ENCODE assay signal across 12 mouse cellular contexts in the genomic region with DNA sequence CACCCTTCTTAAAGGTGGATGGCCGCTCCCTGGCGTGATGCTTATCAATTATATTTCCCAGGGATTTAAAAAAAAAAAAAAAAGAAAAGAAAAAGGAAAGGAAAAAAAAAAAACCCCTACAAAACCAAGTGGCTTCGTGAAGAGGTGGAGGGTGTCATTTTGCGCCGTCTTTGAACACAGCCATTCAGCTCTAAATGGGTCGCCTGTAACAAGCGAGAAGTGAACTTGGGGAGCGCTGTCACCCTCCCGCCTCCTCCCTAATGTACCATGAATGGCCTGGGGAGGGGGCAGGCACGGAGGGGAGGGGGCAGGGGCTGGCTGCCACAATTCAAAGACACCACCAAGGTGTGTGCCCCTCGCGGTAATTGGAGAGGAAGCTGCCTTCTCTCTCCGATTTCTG.
DNase-seq lines count a peak whose midpoint lies in the region; ATAC-seq and TF ChIP-seq lines count a peak whose summit lies in the region.
"Had no signal": no experiment of that assay in that cellular context is flagged by ENCODE, and none has a peak within 500 bp of the region (broad histone marks: within the 10 kb centered on the region; RNA-seq: fewer than 3 reads in every experiment).

No protein-coding gene starts in this region.

- 2% methylated on average over 13 of the region's 13 CpGs for WGBS in intestine, embryonic 15.5 days
- 3% methylated on average over 13 of the region's 13 CpGs for WGBS in intestine, postnatal 0 days
- 1% methylated on average over 13 of the region's 13 CpGs for WGBS in embryonic facial prominence, embryonic 14.5 days
- 5% methylated on average over 13 of the region's 13 CpGs for WGBS in hindbrain, postnatal 0 days
- WGBS in neural tube, embryonic 13.5 days: under 1% methylated on average over 12 of the region's 13 CpGs

- intact Hi-C loops in gastrocnemius, postnatal 36 days (cut with DNase I): no loop called here

- ATAC-seq in intestine, embryonic 15.5 days: no peak
- ATAC-seq in intestine, postnatal 0 days: no peak
- ATAC-seq in embryonic facial prominence, embryonic 14.5 days (ENCODE audit: low read depth): no peak
- no peak for ATAC-seq in hindbrain, postnatal 0 days
- ATAC-seq in neural tube, embryonic 13.5 days (ENCODE audit: low read depth): no peak
- ATAC-seq in megakaryocyte progenitor cell, adult 5-6 weeks (replicated peaks; ENCODE audit: poor library complexity): no peak
- ATAC-seq: Patski had no signal

- peak overlapping the region; percentile 17 for H3K4me2 ChIP-seq in intestine, embryonic 15.5 days (replicated peaks)
- H3K4me2 ChIP-seq in intestine, postnatal 0 days (replicated peaks; ENCODE audit: low read depth): no peak overlapping the region
- H3K4me2 ChIP-seq in embryonic facial prominence, embryonic 14.5 days (ENCODE audit: low read depth, low read length): peak overlapping the region; percentile 27
- H3K4me2 ChIP-seq in hindbrain, postnatal 0 days (ENCODE audit: low read depth, low read length): peak overlapping the region; percentile 46
- H3K4me2 ChIP-seq in neural tube, embryonic 13.5 days: peak overlapping the region; percentile 28

- no peak for DNase-seq in embryonic facial prominence, embryonic 14.5 days (ENCODE audit: low spot score)
- DNase-seq in hindbrain, postnatal 0 days (ENCODE audit: low spot score): no peak
- no peak for DNase-seq in gastrocnemius, postnatal 36 days
- no peak for DNase-seq in ovary, postnatal 36 days (ENCODE audit: low spot score)
- DNase-seq: cerebellum, adult 9-11 months; heart, adult 18-20 months; kidney, adult 9 months had no signal

- H3K9me3 ChIP-seq in intestine, embryonic 15.5 days: no peaks in the 10 kb centered on the region
- H3K9me3 ChIP-seq in intestine, postnatal 0 days (ENCODE audit: control insufficient read depth): no peaks in the 10 kb centered on the region
- H3K9me3 ChIP-seq in embryonic facial prominence, embryonic 14.5 days (ENCODE audit: control insufficient read depth, low read length): no peaks in the 10 kb centered on the region
- H3K9me3 ChIP-seq in hindbrain, postnatal 0 days (ENCODE audit: low read length): no peaks in the 10 kb centered on the region
- no peaks in the 10 kb centered on the region for H3K9me3 ChIP-seq in neural tube, embryonic 13.5 days

- no peak overlapping the region for H3K27ac ChIP-seq in intestine, embryonic 15.5 days
- no peak overlapping the region for H3K27ac ChIP-seq in intestine, postnatal 0 days (ENCODE audit: low read depth, low read length)
- H3K27ac ChIP-seq in embryonic facial prominence, embryonic 14.5 days (replicated peaks; ENCODE audit: low read depth, low read length): no peak overlapping the region
- no peak overlapping the region for H3K27ac ChIP-seq in hindbrain, postnatal 0 days
- H3K27ac ChIP-seq in neural tube, embryonic 13.5 days (replicated peaks): no peak overlapping the region

- no peak for TF ChIP-seq CTCF in intestine, postnatal 0 days (IDR thresholded peaks at IDR 0.05; ENCODE audit: low read depth)
- no peak for TF ChIP-seq CTCF in hindbrain, postnatal 0 days (IDR thresholded peaks at IDR 0.05; ENCODE audit: low read depth)

- peaks cover 34% of the 10 kb centered on the region for H3K27me3 ChIP-seq in intestine, embryonic 15.5 days (replicated peaks)
- peaks cover 48% of the 10 kb centered on the region for H3K27me3 ChIP-seq in intestine, postnatal 0 days (replicated peaks; ENCODE audit: control insufficient read depth, insufficient read depth, low read length)
- H3K27me3 ChIP-seq in embryonic facial prominence, embryonic 14.5 days (replicated peaks; ENCODE audit: control insufficient read depth, insufficient read depth, low read length): peaks cover 60% of the 10 kb centered on the region
- H3K27me3 ChIP-seq in hindbrain, postnatal 0 days (ENCODE audit: insufficient read depth, low read length): peaks cover 6% of the 10 kb centered on the region; the same call in 1 of the 2 replicates
- peaks cover 100% of the 10 kb centered on the region for H3K27me3 ChIP-seq in neural tube, embryonic 13.5 days
- H3K27me3 ChIP-seq: Patski had no signal

- H3K36me3 ChIP-seq in intestine, embryonic 15.5 days: no peaks in the 10 kb centered on the region
- no peaks in the 10 kb centered on the region for H3K36me3 ChIP-seq in intestine, postnatal 0 days (ENCODE audit: control insufficient read depth, insufficient read depth)
- H3K36me3 ChIP-seq in embryonic facial prominence, embryonic 14.5 days (ENCODE audit: control insufficient read depth, insufficient read depth, low read length): no peaks in the 10 kb centered on the region
- no peaks in the 10 kb centered on the region for H3K36me3 ChIP-seq in hindbrain, postnatal 0 days (ENCODE audit: insufficient read depth, low read length)
- no peaks in the 10 kb centered on the region for H3K36me3 ChIP-seq in neural tube, embryonic 13.5 days

- no peaks in the 10 kb centered on the region for H3K4me1 ChIP-seq in intestine, embryonic 15.5 days (replicated peaks)
- H3K4me1 ChIP-seq in intestine, postnatal 0 days (replicated peaks; ENCODE audit: control insufficient read depth, insufficient read depth, low read length): no peaks in the 10 kb centered on the region
- H3K4me1 ChIP-seq in embryonic facial prominence, embryonic 14.5 days (ENCODE audit: control insufficient read depth, insufficient read depth, low read length): peaks cover 11% of the 10 kb centered on the region
- no peaks in the 10 kb centered on the region; the same call in 1 of the 2 replicates for H3K4me1 ChIP-seq in hindbrain, postnatal 0 days (ENCODE audit: insufficient read depth, low read length)
- peaks cover 40% of the 10 kb centered on the region for H3K4me1 ChIP-seq in neural tube, embryonic 13.5 days (replicated peaks)

- H3K9ac ChIP-seq in intestine, embryonic 15.5 days: no peak overlapping the region
- H3K9ac ChIP-seq in intestine, postnatal 0 days (ENCODE audit: low read depth, low read length): no peak overlapping the region
- no peak overlapping the region for H3K9ac ChIP-seq in embryonic facial prominence, embryonic 14.5 days (ENCODE audit: low read depth, low read length)
- no peak overlapping the region for H3K9ac ChIP-seq in hindbrain, postnatal 0 days (replicated peaks; ENCODE audit: low read length)
- no peak overlapping the region for H3K9ac ChIP-seq in neural tube, embryonic 13.5 days

- H3K4me3 ChIP-seq in intestine, embryonic 15.5 days (replicated peaks): no peak overlapping the region
- H3K4me3 ChIP-seq in intestine, postnatal 0 days (ENCODE audit: low read depth, low read length): no peak overlapping the region
- H3K4me3 ChIP-seq in embryonic facial prominence, embryonic 14.5 days (ENCODE audit: low read depth, low read length): peak overlapping the region; percentile 20
- H3K4me3 ChIP-seq in hindbrain, postnatal 0 days (ENCODE audit: low read length): peak overlapping the region; percentile 13
- H3K4me3 ChIP-seq in neural tube, embryonic 13.5 days: 0 out of 2 replicates have a peak overlapping the region, but pooled peaks have one; percentile 10

Comparison
In these comparisons a context has a peak if more than half of its experiments do, and no peak if none do; other contexts are left out.
1. H3K4me3 ChIP-seq: peak in embryonic facial prominence, embryonic 14.5 days (single experiment), hindbrain, postnatal 0 days (single experiment) and neural tube, embryonic 13.5 days (single experiment); none in intestine, embryonic 15.5 days (single experiment) and intestine, postnatal 0 days (single experiment).